Mouse (Mus musculus) myocyte (in vitro differentiated cells): ENCODE measurements around the gene Celf5.

Experiments used
- CEBPB ChIP-seq: IDR thresholded peaks from 2 replicates; pipeline ENCODE4 v1.6.1; 2011; ENCODE audit warnings: mild to moderate bottlenecking, moderate library complexity; ENCODE audit not compliant: poor library complexity, insufficient read depth, severe bottlenecking
- E2F4 ChIP-seq: IDR thresholded peaks from one replicate; pipeline ENCODE4 v1.6.1; 2011; ENCODE audit warnings: mild to moderate bottlenecking, control low read depth, moderate library complexity; ENCODE audit not compliant: insufficient read depth
- MAX ChIP-seq: IDR thresholded peaks from one replicate; pipeline ENCODE4 v1.6.1; 2011; ENCODE audit warnings: low read depth, mild to moderate bottlenecking, control low read depth
- MYOD1 ChIP-seq, 3 experiments: IDR thresholded peaks; one replicate each; pipeline ENCODE4 v1.6.1; 2011; ENCODE audit warnings: control low read depth in 2 of 3, low read depth in 2 of 3, mild to moderate bottlenecking in 2 of 3, moderate library complexity in 1 of 3; ENCODE audit not compliant: insufficient read length in 2 of 3, control insufficient read depth in 1 of 3
- MYOG ChIP-seq, 3 experiments: IDR thresholded peaks; one replicate each; pipeline ENCODE4 v1.6.1; 2011; ENCODE audit warnings: control low read depth in 2 of 3, low read depth in 2 of 3, mild to moderate bottlenecking in 2 of 3; ENCODE audit not compliant: insufficient read length in 2 of 3, control insufficient read depth in 1 of 3, insufficient read depth in 1 of 3
- POLR2A ChIP-seq: IDR thresholded peaks from one replicate; pipeline ENCODE4 v1.6.1; 2011; ENCODE audit warnings: low read depth, mild to moderate bottlenecking, control low read depth, moderate library complexity; ENCODE audit not compliant: insufficient read length
- POLR2AphosphoS2 ChIP-seq: IDR thresholded peaks from one replicate; pipeline ENCODE4 v1.6.1; 2011; ENCODE audit warnings: low read depth, control low read depth; ENCODE audit not compliant: insufficient read length
- REST ChIP-seq: IDR thresholded peaks from one replicate; pipeline ENCODE4 v1.6.1; 2011; ENCODE audit warnings: mild to moderate bottlenecking, control low read depth, moderate library complexity; ENCODE audit not compliant: insufficient read depth, insufficient read length
- SRF ChIP-seq: IDR thresholded peaks from one replicate; pipeline ENCODE4 v1.6.1; 2011; ENCODE audit warnings: low read depth; ENCODE audit not compliant: control insufficient read depth, insufficient read length
- TCF12 ChIP-seq: IDR thresholded peaks from one replicate; pipeline ENCODE4 v1.6.1; 2011; ENCODE audit warnings: mild to moderate bottlenecking, control low read depth; ENCODE audit not compliant: poor library complexity, insufficient read depth, severe bottlenecking
- TCF3 ChIP-seq: IDR thresholded peaks from one replicate; pipeline ENCODE4 v1.6.1; 2011; ENCODE audit warnings: low read depth, control low read depth; ENCODE audit not compliant: insufficient read length
- USF1 ChIP-seq: IDR thresholded peaks from one replicate; pipeline ENCODE4 v1.6.1; 2011; ENCODE audit warnings: low read depth, mild to moderate bottlenecking, control low read depth, moderate library complexity

GRCm38 (mm10) chr10:81455181-81455895 is 27.2 kb downstream of the Celf5 start, which contains the start of gene Nfic:
- TF ChIP-seq POLR2A (no peak), TCF3 (no peak), MAX (no peak), POLR2AphosphoS2 (no peak), USF1 (no peak), REST (no peak), TCF12 (no peak), MYOD1 (IDR thresholded peaks at IDR 0.05; ENCODE audit: control insufficient read depth in 1 of 3, insufficient read length in 2 of 3, low read depth in 2 of 3) (no peak), CEBPB (no peak), MYOG (IDR thresholded peaks at IDR 0.05; ENCODE audit: control insufficient read depth in 1 of 3, insufficient read depth in 1 of 3, insufficient read length in 2 of 3, low read depth in 2 of 3) (no peak), E2F4 (no peak), SRF (no peak)
